Mouse (Mus musculus): ENCODE data around the gene Hist1h2ae.

The Hist1h2ae gene

DNA sequence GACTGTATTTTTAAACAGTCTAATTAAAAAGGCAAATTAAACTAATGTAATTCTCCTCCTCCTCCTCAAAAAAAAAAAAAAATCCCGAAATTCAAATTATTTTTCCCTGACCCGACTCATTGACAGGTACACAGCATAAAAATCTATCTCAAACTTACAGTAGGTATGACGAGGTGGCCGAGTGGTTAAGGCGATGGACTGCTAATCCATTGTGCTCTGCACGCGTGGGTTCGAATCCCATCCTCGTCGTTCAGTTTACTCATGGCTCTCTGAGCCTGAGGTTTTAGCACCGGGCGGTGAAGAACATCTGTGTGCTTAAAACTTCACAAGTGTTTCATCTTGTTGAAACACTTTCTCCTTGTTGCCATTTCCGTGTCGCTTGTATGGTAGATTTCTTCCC is 49.3 kb downstream of the Hist1h2ae start:
- DNase-seq (ENCODE audit: low spot score in 2 of 2): peak in 1 of 2 experiments; percentile 86

Data from left cerebral cortex, adult 9 months (tissue).